Mouse (Mus musculus) hindbrain, embryonic 14.5 days (tissue): ENCODE results near the gene Gm17428. TPM values are rescaled to one million over a fixed set of nuclear protein-coding genes. Genes with fewer than 3 reads are reported as not detected.
"Not testable (repeated sequence)": the region's sequence is repeated elsewhere in the genome, so short reads cannot be mapped to it uniquely, and the experiment has no call there.

Experiments
- ATAC-seq: fragments of 200-750 bp; cut with Nextera tagmentation; 2 replicates; pipeline ENCODE4 v1.8.0; 2017; ENCODE audit warnings: moderate number of reproducible peaks, mild to moderate bottlenecking, moderate TSS enrichment, moderate library complexity; ENCODE audit not compliant: low FRiP score
- DNase-seq: peaks from one replicate; pipeline ENCODE4 v3.0.0-alpha.2; 2015; ENCODE audit warnings: low spot score
- H3K27ac ChIP-seq: fragments of 300-500 bp; sonication (generic); 2 replicates; pipeline ENCODE4 v1.5.1; 2014; ENCODE audit warnings: mild to moderate bottlenecking, moderate library complexity
- H3K27me3 ChIP-seq: fragments of 300-500 bp; sonication (generic); 2 replicates; pipeline ENCODE4 v1.6.1; 2014; ENCODE audit warnings: mild to moderate bottlenecking, low read length, mixed read lengths; ENCODE audit not compliant: control insufficient read depth, insufficient read depth
- H3K36me3 ChIP-seq: fragments of 300-500 bp; sonication (generic); replicated peaks from 2 replicates; pipeline ENCODE4 v1.6.1; 2014; ENCODE audit not compliant: control insufficient read depth, insufficient read depth
- H3K4me1 ChIP-seq: fragments of 300-500 bp; sonication (generic); replicated peaks from 2 replicates; pipeline ENCODE4 v1.6.1; 2014; ENCODE audit warnings: antibody characterized with exemption, low read length, mixed read lengths; ENCODE audit not compliant: control insufficient read depth, insufficient read depth
- H3K4me2 ChIP-seq: fragments of 300-500 bp; sonication (generic); replicated peaks from 2 replicates; pipeline ENCODE4 v1.6.1; 2014; ENCODE audit warnings: mild to moderate bottlenecking, moderate library complexity
- H3K4me3 ChIP-seq: fragments of 300-500 bp; sonication (generic); replicated peaks from 2 replicates; pipeline ENCODE4 v1.5.1; 2014; ENCODE audit warnings: mild to moderate bottlenecking, low read length
- H3K9ac ChIP-seq: fragments of 300-500 bp; sonication (generic); 2 replicates; pipeline ENCODE4 v1.6.1; 2014
- H3K9me3 ChIP-seq: fragments of 300-500 bp; sonication (generic); 2 replicates; pipeline ENCODE4 v1.6.1; 2016; ENCODE audit warnings: low read length; ENCODE audit not compliant: control insufficient read depth
- WGBS: fragments of 180-500 bp; shearing (Covaris S2); extraction: QIAGEN DNeasy Blood & Tissue Kit; methylation state at CpG from one replicate; pipeline ENCODE4 v1.1.7; 2014; 5-methylcytosine and 5-hydroxymethylcytosine counted together
- polyA plus RNA-seq: library from polyadenylated mRNA; unstranded; fragments of >200 nt; fragmentation: Nextera tagmentation; extraction: Ambion mirVana; gene quantifications from 2 replicates; pipeline ENCODE4 v1.2.1, GENCODE M21; 2014

Gm17428 gene
- polyA plus RNA-seq, 1 experiment from 2014 or later, result not detected

DNA sequence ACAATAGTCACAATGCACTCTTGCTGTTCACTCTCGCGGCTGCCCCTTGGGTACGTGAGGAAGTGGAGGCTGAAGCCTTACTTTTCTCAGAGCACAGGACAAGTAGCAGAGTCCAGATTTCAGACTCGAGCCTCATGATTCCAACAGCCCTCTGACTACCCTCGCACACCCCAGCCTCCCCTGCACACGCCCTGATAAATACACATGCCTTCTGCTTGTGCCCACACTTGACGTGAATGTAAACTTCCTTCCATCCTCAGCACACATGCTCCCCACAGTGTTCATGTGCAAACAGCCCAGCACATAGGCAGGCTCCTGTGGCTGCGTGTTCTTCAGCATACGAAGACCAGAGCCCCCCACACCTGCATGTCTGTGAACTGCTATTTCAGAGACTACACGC, 16.9 kb downstream of the Gm17428 start:
- Histone ChIP-seq H3K4me3 (no peak overlapping the region), H3K27ac (no peak overlapping the region), H3K27me3 (no peaks in the 10 kb centered on the region), H3K9ac (no peak overlapping the region), H3K4me2 (no peak overlapping the region), H3K9me3 (no peaks in the 10 kb centered on the region), H3K36me3 (no peaks in the 10 kb centered on the region), H3K4me1 (peaks cover 26% of the 10 kb centered on the region)
- DNase-seq, result no peak
- WGBS, result 66% methylated on average over 10 of the region's 10 CpGs
- no peak for ATAC-seq

DNA sequence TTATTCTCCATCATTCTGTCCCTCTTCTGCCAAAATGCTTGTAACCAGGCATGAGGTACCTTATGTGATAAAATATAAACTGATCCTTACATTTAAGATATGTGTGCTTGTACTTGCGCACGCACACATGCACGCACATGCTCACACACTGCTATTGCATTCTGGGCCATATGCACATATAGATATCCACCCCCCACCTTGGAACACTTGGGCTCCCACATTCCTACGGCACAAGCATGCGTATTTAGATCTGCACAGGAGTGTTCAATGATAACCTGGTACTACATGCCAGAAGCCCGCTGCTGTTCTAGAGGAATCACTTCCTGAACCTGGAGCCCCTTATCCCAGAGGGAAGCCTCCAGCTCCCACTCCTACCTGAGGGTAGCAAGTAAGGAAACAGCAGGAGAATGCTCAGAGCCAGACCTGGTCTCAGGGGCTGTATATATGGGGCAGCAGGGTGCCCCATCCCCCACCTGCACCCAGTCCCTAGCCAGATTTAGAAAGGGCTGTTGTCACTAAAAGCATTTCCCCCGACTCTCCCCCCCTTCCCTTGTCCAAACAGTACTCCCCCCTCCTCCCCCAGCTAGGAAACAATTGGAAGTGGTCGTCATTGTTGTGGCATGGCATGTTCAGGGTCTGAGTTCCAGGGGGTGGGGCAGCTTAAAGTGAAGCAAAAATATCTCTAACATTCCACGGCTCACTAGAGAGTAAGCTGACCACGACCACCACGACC, 17.6 kb downstream of the Gm17428 start, which contains the start of gene Myh7:
Myh7 (minus strand) TSS at position 491 of the 733 bp plus-strand sequence.
- no peak within 1 kb of the TSS for H3K4me3 ChIP-seq
- peak within 1 kb of the TSS; percentile 42; the same call in 1 of the 2 replicates for H3K9ac ChIP-seq
- ATAC-seq (no peak), DNase-seq (no peak)
- H3K36me3 ChIP-seq, result no peaks in the 10 kb centered on the region
- no peak within 1 kb of the TSS for H3K4me2 ChIP-seq
- H3K4me1 ChIP-seq, result peaks cover 26% of the 10 kb centered on the region
- WGBS, result 56% methylated on average over 11 of the region's 11 CpGs
- H3K9me3 ChIP-seq, result no peaks in the 10 kb centered on the region
- no peaks in the 10 kb centered on the region for H3K27me3 ChIP-seq
- H3K27ac ChIP-seq, result peak within 1 kb of the TSS; percentile 91

DNA sequence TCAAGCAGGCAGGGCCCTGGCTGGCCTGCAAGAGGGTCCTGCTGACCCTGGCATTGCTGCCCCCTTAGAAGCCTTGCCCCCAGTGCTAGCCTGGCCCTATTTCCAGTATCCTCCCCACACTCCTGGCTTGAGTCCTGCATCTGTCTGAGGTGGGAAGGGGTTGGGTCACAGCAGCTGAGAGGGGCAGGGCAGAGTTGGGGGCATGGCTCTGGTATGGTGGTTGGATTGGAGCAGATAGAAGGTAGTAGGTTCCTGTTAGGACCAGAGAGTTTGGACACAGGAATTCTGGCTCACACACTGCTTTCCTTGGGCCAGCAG, 18.1 kb downstream of the Gm17428 start:
- DNase-seq (no peak), ATAC-seq (no peak)
- Histone ChIP-seq H3K36me3 (no peaks in the 10 kb centered on the region), H3K4me3 (no peak overlapping the region), H3K27ac (peak overlapping the region; percentile 91), H3K9me3 (no peaks in the 10 kb centered on the region), H3K27me3 (no peaks in the 10 kb centered on the region), H3K9ac (peak overlapping the region; percentile 42; the same call in 1 of the 2 replicates), H3K4me1 (peaks cover 26% of the 10 kb centered on the region), H3K4me2 (no peak overlapping the region)

DNA sequence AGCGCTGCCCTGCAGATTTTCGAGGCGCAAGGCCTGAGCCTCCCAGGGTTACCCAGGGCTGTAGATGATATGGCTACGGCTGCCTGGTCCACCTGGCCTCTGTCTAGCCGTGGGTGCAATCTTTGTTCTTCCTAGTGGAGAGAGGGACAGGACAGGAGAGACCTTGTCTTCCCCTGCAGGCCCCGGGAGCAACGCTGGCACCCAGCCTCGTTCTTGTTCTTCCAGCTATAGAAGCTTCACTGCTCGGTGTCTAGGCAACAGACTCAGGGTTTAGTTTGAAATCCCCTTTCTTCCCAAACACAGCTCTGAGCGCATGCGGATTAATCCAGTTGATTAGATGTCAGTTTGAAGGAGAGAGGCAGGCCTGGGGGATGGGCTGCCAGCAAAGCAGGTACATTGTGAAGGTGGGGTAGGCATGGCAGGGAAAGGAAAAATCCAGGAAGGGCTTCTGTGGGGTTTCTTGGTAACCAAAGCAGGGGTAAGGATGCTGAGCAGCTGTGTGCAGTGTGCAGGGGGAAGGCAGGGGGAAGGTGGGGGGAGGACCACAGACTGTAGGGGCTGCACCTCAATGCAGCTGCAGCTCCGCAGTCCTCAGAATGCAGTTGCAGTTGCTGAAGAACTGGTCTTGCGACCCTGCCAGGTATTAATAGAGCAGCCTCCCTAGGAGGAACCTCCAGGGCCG, 18.9 kb downstream of the Gm17428 start:
- DNase-seq (peak; percentile 75), ATAC-seq (peak; percentile 80)
- Histone ChIP-seq H3K9me3 (no peaks in the 10 kb centered on the region), H3K27ac (peak overlapping the region; percentile 91), H3K27me3 (no peaks in the 10 kb centered on the region), H3K4me3 (no peak overlapping the region), H3K36me3 (no peaks in the 10 kb centered on the region), H3K4me2 (no peak overlapping the region; the same call in 1 of the 2 replicates), H3K4me1 (peaks cover 26% of the 10 kb centered on the region), H3K9ac (peak overlapping the region; percentile 49)
- WGBS, result 32% methylated on average over 14 of the region's 14 CpGs

DNA sequence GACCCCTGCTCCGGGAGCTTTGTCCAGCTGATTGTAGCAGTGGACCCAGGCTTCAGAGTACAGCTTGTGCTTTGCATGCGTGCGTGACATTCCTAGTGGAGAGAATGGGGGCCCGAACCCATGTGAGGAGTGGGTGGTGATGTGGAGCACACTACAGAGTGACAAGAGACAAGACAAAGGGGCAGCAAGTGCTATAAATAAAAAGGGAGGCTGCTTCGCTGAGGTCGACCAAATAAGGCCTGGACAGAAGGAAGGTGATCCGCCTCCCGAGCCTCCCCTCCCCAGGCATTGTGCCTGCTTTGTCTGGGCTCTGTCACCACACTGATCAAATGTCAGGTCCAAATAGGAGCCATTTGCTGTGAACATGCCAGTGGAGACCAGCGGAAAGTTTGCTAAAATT, 20.1 kb downstream of the Gm17428 start:
- DNase-seq (no peak), ATAC-seq (no peak)
- no peaks in the 10 kb centered on the region for H3K9me3 ChIP-seq
- H3K36me3 ChIP-seq, result no peaks in the 10 kb centered on the region
- H3K4me3 ChIP-seq, result no peak overlapping the region
- peaks cover 26% of the 10 kb centered on the region for H3K4me1 ChIP-seq
- H3K4me2 ChIP-seq, result no peak overlapping the region
- peak overlapping the region; percentile 91 for H3K27ac ChIP-seq
- no peak overlapping the region for H3K9ac ChIP-seq
- WGBS, result 38% methylated on average over 9 of the region's 9 CpGs
- H3K27me3 ChIP-seq, result no peaks in the 10 kb centered on the region

DNA sequence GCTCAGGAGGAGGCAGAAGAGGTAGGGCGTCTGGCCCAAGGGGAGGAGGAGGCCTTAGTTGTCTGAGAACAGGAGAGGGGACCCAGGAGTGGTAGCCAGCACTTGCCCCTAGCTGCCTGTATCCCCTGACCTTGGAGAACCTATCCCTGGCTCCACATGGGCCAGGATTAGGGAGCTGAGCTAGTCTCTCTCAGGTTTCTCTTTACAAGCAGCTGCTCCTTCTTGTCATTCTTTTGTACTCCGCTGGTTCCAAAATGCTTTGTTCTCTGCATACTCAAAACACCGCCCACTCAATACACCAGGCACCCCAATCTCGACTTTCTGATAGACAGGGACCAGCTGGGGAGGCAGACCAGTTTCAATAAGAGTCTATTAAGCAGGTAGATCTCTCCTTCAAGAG, 20.6 kb downstream of the Gm17428 start:
- ATAC-seq, result no peak
- Histone ChIP-seq H3K27me3 (no peaks in the 10 kb centered on the region), H3K9me3 (no peaks in the 10 kb centered on the region), H3K4me3 (no peak overlapping the region), H3K9ac (no peak overlapping the region), H3K4me2 (no peak overlapping the region), H3K27ac (no peak overlapping the region), H3K36me3 (no peaks in the 10 kb centered on the region), H3K4me1 (peaks cover 26% of the 10 kb centered on the region)
- WGBS, result 35% methylated on average over 4 of the region's 4 CpGs
- no peak for DNase-seq

DNA sequence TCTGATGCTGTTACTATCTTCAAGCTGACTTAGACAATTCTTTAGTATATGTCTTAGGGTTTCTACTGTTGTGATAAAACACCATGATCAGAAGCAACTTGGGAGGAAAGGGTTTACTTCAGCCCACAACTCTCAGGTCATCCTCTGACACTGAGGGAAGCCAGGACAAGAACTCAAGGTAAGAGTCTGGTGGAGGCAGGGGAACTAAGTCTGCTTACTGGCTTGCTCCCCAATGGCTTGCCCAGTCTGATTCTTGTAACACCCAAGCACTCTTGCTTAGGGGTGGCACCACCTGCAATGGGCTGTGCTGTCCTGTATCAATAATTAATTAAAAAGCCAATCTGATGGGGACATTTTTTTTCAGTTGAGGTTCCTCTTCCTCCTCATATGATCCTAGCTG, 21.9 kb downstream of the Gm17428 start:
- Histone ChIP-seq H3K4me3 (no peak overlapping the region), H3K27me3 (no peaks in the 10 kb centered on the region), H3K9ac (no peak overlapping the region), H3K4me1 (peaks cover 28% of the 10 kb centered on the region), H3K9me3 (no peaks in the 10 kb centered on the region), H3K4me2 (no peak overlapping the region), H3K36me3 (no peaks in the 10 kb centered on the region), H3K27ac (no peak overlapping the region)
- DNase-seq (no peak), ATAC-seq (no peak)

DNA sequence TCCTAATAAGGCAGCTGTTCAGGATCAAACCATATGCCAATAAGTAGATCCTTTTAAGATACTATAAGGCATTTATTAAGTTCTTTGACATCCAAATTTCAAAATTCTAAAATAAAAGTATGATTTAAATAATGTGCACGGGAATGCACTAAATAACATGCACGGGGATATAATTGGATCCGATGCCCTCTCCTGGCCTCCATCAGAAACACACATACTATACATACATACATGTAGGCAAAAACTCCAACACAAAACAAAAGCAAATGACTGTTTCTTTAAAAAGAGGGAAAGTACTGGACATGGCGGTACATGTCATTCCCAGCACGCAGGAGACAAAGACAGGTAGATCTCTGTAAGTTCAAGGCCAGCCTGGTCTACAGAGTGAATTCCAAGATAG, 23.1 kb downstream of the Gm17428 start:
- not testable (repeated sequence) for H3K27ac ChIP-seq, H3K9ac ChIP-seq, H3K4me3 ChIP-seq, ATAC-seq, H3K4me2 ChIP-seq, H3K9me3 ChIP-seq, DNase-seq, H3K27me3 ChIP-seq, H3K36me3 ChIP-seq
- H3K4me1 ChIP-seq, result peaks cover 26% of the 10 kb centered on the region
- 88% methylated on average over 5 of the region's 5 CpGs for WGBS

DNA sequence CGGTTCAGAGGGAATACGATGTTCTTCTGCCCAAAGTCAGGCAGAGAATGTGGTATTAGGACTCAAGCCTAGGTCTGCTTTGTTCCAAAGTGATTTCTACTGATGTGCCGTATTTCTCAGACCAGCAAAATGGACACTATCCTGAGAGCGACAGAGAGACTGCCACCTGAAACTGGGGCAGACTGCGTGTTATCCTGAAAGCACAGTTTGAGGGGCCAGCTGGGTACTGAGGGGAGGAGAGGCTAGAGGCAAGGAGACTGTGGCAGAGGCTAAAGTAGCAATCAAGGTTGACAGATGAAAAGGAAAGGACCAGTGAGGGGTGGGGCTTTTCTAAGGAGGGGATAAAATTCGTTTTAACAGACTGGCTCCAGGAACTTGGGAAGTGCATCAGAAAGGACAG, 24.1 kb downstream of the Gm17428 start:
- WGBS, result 85% methylated on average over 6 of the region's 6 CpGs
- no peak overlapping the region for H3K4me2 ChIP-seq
- no peak overlapping the region for H3K4me3 ChIP-seq
- no peak overlapping the region for H3K27ac ChIP-seq
- no peaks in the 10 kb centered on the region for H3K9me3 ChIP-seq
- ATAC-seq (no peak), DNase-seq (no peak)
- H3K4me1 ChIP-seq, result peaks cover 17% of the 10 kb centered on the region
- H3K36me3 ChIP-seq, result no peaks in the 10 kb centered on the region
- no peaks in the 10 kb centered on the region for H3K27me3 ChIP-seq
- no peak overlapping the region for H3K9ac ChIP-seq
